Comparison of ENCODE assay signal across 14 mouse cellular contexts in genomic region chr2:92813028-92813427, GRCm38 (mm10).
DNase-seq lines count a peak whose midpoint lies in the region; ATAC-seq and TF ChIP-seq lines count a peak whose summit lies in the region.
"Had no signal": no experiment of that assay in that cellular context is flagged by ENCODE, and none has a peak within 500 bp of the region (broad histone marks: within the 10 kb centered on the region; RNA-seq: fewer than 3 reads in every experiment).

No protein-coding gene starts in this region.

- peak; percentile 9 for DNase-seq in heart, adult 8-10 months (ENCODE audit: low spot score)
- no peak for DNase-seq in heart, adult 2 months
- no peak for DNase-seq in midbrain, embryonic 10.5 days (ENCODE audit: low spot score)
- no peak for DNase-seq in midbrain, embryonic 11.5 days (ENCODE audit: low spot score, missing footprints)
- DNase-seq in left cerebral cortex, adult 2 months (ENCODE audit: extremely low spot score in 1 of 2, low spot score in 2 of 2): no peak
- peak; percentile 75 for DNase-seq in telencephalon, adult 2 months (ENCODE audit: low read depth, low spot score)
- no peak for DNase-seq in urinary bladder, postnatal 25 days (ENCODE audit: low spot score)
- DNase-seq: adrenal gland, postnatal 10 days; cerebellum, adult 2 months; heart, postnatal 36 days; kidney, adult 8-10 months; lung, embryonic 14.5 days had no signal

- intact Hi-C loops in heart, adult 2 months (cut with DNase I): no loop called here
- intact Hi-C loops in left cerebral cortex, adult 2 months (cut with DNase I): loop anchor here (2.0 kb wide), 2 partner anchors 140 to 282 kb away; no protein-coding TSS in a partner anchor

- no peak overlapping the region; the same call in 1 of the 2 replicates for H3K27ac ChIP-seq in heart, adult 2 months
- H3K27ac ChIP-seq in midbrain, embryonic 10.5 days (replicated peaks): 0 out of 2 replicates have a peak overlapping the region, but pooled peaks have one; percentile 13
- H3K27ac ChIP-seq in midbrain, embryonic 11.5 days (ENCODE audit: low read depth, low read length): no peak overlapping the region
- H3K27ac ChIP-seq in left cerebral cortex, adult 2 months: peak overlapping the region; percentile 84
- H3K27ac ChIP-seq: limb, embryonic 10.5 days had no signal

- 59% methylated on average over 11 of the region's 11 CpGs for WGBS in heart, adult 2 months
- WGBS in midbrain, embryonic 10.5 days: 81% methylated on average over 11 of the region's 11 CpGs
- WGBS in midbrain, embryonic 11.5 days: 76% methylated on average over 11 of the region's 11 CpGs

- TF ChIP-seq POLR2A in heart, adult 2 months (IDR thresholded peaks at IDR 0.05; ENCODE audit: insufficient read depth, low read depth, low read length): no peak

- TF ChIP-seq CTCF in heart, adult 2 months (IDR thresholded peaks at IDR 0.05): no peak
- no peak for TF ChIP-seq CTCF in left cerebral cortex, adult 2 months (IDR thresholded peaks at IDR 0.05)

- no peak for ATAC-seq in midbrain, embryonic 11.5 days (ENCODE audit: low FRiP score)
- no peak for ATAC-seq in megakaryocyte progenitor cell, adult 5-6 weeks (replicated peaks; ENCODE audit: poor library complexity)

- H3K36me3 ChIP-seq in heart, adult 2 months (ENCODE audit: control insufficient read depth, insufficient read depth, low read length): no peaks in the 10 kb centered on the region
- no peaks in the 10 kb centered on the region for H3K36me3 ChIP-seq in midbrain, embryonic 10.5 days
- no peaks in the 10 kb centered on the region for H3K36me3 ChIP-seq in midbrain, embryonic 11.5 days (ENCODE audit: control insufficient read depth, insufficient read depth, low read length)
- H3K36me3 ChIP-seq: limb, embryonic 10.5 days had no signal

- no peak overlapping the region for H3K9ac ChIP-seq in heart, adult 2 months (ENCODE audit: low read depth, low read length)
- H3K9ac ChIP-seq in midbrain, embryonic 11.5 days (ENCODE audit: low read length): no peak overlapping the region
- H3K9ac ChIP-seq: lung, embryonic 14.5 days had no signal

- H3K4me1 ChIP-seq in heart, adult 2 months (ENCODE audit: control insufficient read depth, insufficient read depth, low read length): no peaks in the 10 kb centered on the region; the same call in none of the 2 replicates
- H3K4me1 ChIP-seq in midbrain, embryonic 10.5 days: peaks cover 37% of the 10 kb centered on the region
- H3K4me1 ChIP-seq in midbrain, embryonic 11.5 days (ENCODE audit: control insufficient read depth, insufficient read depth, low read length): peaks cover 4% of the 10 kb centered on the region

- no peaks in the 10 kb centered on the region for H3K9me3 ChIP-seq in midbrain, embryonic 10.5 days (replicated peaks)
- H3K9me3 ChIP-seq in midbrain, embryonic 11.5 days (ENCODE audit: control insufficient read depth, low read length): no peaks in the 10 kb centered on the region
- H3K9me3 ChIP-seq: limb, embryonic 10.5 days had no signal

- H3K4me2 ChIP-seq in midbrain, embryonic 11.5 days: no peak overlapping the region
- H3K4me2 ChIP-seq: lung, embryonic 14.5 days had no signal

- no peak for TF ChIP-seq EP300 in heart, adult 2 months (IDR thresholded peaks at IDR 0.05; ENCODE audit: insufficient read depth, low read depth, low read length)

- H3K4me3 ChIP-seq in heart, adult 2 months: no peak overlapping the region
- H3K4me3 ChIP-seq in midbrain, embryonic 10.5 days: no peak overlapping the region
- no peak overlapping the region for H3K4me3 ChIP-seq in midbrain, embryonic 11.5 days (ENCODE audit: low read depth, low read length)
- H3K4me3 ChIP-seq in left cerebral cortex, adult 2 months: no peak overlapping the region
- H3K4me3 ChIP-seq: limb, embryonic 10.5 days had no signal

- H3K27me3 ChIP-seq in heart, adult 2 months (ENCODE audit: control insufficient read depth, insufficient read depth, low read length): no peaks in the 10 kb centered on the region
- H3K27me3 ChIP-seq in midbrain, embryonic 10.5 days (ENCODE audit: low read depth, poor library complexity, severe bottlenecking): peaks cover 8% of the 10 kb centered on the region
- H3K27me3 ChIP-seq in midbrain, embryonic 11.5 days (ENCODE audit: control insufficient read depth, insufficient read depth, low read length): no peaks in the 10 kb centered on the region

- H3K79me2 ChIP-seq in heart, adult 2 months (replicated peaks; ENCODE audit: control insufficient read depth, insufficient read depth, low read length): no peaks in the 10 kb centered on the region

Comparison
In these comparisons a context has a peak if more than half of its experiments do, and no peak if none do; other contexts are left out.
1. DNase-seq: peak in heart, adult 8-10 months (single experiment) and telencephalon, adult 2 months (single experiment); none in heart, adult 2 months (0 of 2), midbrain, embryonic 10.5 days (single experiment), midbrain, embryonic 11.5 days (single experiment), left cerebral cortex, adult 2 months (0 of 2) and urinary bladder, postnatal 25 days (single experiment).
2. H3K27ac ChIP-seq: peak in midbrain, embryonic 10.5 days (single experiment) and left cerebral cortex, adult 2 months (single experiment); none in heart, adult 2 months (single experiment) and midbrain, embryonic 11.5 days (single experiment).